Mouse (Mus musculus): ENCODE measurements at regions not wholly inside any gene's neighbourhood (a gene's known extent, or its start where the extent isn't known, plus 50 kb on each side); places are given as distances from the start of the nearest gene placed in this dataset.

DNA sequence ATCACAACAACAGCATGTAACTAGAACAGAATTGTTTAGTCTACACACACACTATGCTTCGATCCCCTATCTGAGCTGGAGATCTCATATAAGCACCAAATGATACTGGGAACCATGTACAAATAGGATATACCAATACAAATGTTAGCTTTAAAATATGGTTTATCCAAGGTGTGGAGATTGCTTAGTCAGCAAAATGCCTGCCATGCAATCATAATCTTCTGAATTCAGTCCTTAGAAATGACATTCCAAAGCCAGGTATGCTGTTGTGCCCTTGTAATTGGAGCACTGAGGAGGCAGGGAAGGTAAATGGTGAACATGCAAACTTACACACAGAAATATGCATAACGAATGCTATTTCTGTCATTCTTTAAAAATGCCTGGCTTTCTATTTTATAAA, 54.0 kb upstream of the Thsd7b start:
- no peak overlapping the region for H3K9ac ChIP-seq (ENCODE audit: low read depth, low read length)
- DNase-seq (ENCODE audit: low spot score) (no peak), ATAC-seq (ENCODE audit: low read depth) (no peak)
- WGBS, result 84% methylated on average over 2 of the region's 2 CpGs
- no peak overlapping the region for H3K4me2 ChIP-seq (ENCODE audit: low read depth, low read length)
- no peaks in the 10 kb centered on the region for H3K27me3 ChIP-seq (replicated peaks; ENCODE audit: control insufficient read depth, insufficient read depth, low read length)
- no peak overlapping the region for H3K27ac ChIP-seq (replicated peaks; ENCODE audit: low read depth, low read length)
- H3K36me3 ChIP-seq (ENCODE audit: control insufficient read depth, insufficient read depth, low read length), result no peaks in the 10 kb centered on the region
- H3K9me3 ChIP-seq (ENCODE audit: control insufficient read depth, low read length), result no peaks in the 10 kb centered on the region
- H3K4me3 ChIP-seq (ENCODE audit: low read depth, low read length), result no peak overlapping the region
- H3K4me1 ChIP-seq (ENCODE audit: control insufficient read depth, insufficient read depth, low read length), result no peaks in the 10 kb centered on the region

- no peaks in the 10 kb centered on the region for H3K9me3 ChIP-seq (ENCODE audit: control insufficient read depth, low read length)
- H3K27me3 ChIP-seq (replicated peaks; ENCODE audit: control insufficient read depth, insufficient read depth, low read length), result no peaks in the 10 kb centered on the region
- H3K9ac ChIP-seq (ENCODE audit: low read depth, low read length), result no peak overlapping the region
- no peaks in the 10 kb centered on the region; the same call in 1 of the 2 replicates for H3K4me1 ChIP-seq (ENCODE audit: control insufficient read depth, insufficient read depth, low read length)
- DNase-seq (ENCODE audit: low spot score) (no peak), ATAC-seq (ENCODE audit: low read depth) (no peak)
- 81% methylated on average over 1 of the region's 1 CpGs for WGBS
- H3K27ac ChIP-seq (replicated peaks; ENCODE audit: low read depth, low read length), result no peak overlapping the region
- no peaks in the 10 kb centered on the region for H3K36me3 ChIP-seq (ENCODE audit: control insufficient read depth, insufficient read depth, low read length)
- H3K4me3 ChIP-seq (ENCODE audit: low read depth, low read length), result no peak overlapping the region
- no peak overlapping the region for H3K4me2 ChIP-seq (ENCODE audit: low read depth, low read length)
Observed at GRCm38 (mm10) chr1:129208806-129209205, 64.3 kb upstream of the Thsd7b start.

DNA sequence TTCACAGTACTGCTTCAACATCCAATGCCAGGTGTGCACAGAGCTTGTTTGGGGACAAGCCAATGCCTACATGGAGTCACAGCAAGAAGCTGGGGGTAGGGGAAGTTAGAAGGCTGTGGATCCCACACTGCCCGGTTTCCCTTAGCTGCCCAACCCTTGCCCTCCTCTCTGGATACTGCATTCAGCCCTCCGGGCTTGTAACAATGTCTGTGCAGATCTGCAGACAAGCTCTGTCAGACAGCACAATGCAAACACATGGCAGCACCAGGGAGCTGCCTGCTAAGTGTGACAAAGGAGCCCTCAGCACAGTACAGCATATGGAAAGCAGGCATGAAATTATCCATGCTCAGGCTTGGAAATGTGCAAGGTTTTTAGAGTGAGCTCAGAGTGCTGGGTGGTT, 64.7 kb upstream of the Thsd7b start:
- 27% methylated on average over 2 of the region's 2 CpGs for WGBS
- Histone ChIP-seq H3K9me3 (ENCODE audit: control insufficient read depth, low read length) (no peaks in the 10 kb centered on the region), H3K36me3 (ENCODE audit: control insufficient read depth, insufficient read depth, low read length) (no peaks in the 10 kb centered on the region), H3K4me1 (ENCODE audit: control insufficient read depth, insufficient read depth, low read length) (no peaks in the 10 kb centered on the region; the same call in 1 of the 2 replicates), H3K4me2 (ENCODE audit: low read depth, low read length) (no peak overlapping the region), H3K9ac (ENCODE audit: low read depth, low read length) (no peak overlapping the region), H3K27me3 (replicated peaks; ENCODE audit: control insufficient read depth, insufficient read depth, low read length) (no peaks in the 10 kb centered on the region), H3K4me3 (ENCODE audit: low read depth, low read length) (no peak overlapping the region), H3K27ac (replicated peaks; ENCODE audit: low read depth, low read length) (0 out of 2 replicates have a peak overlapping the region, but pooled peaks have one; percentile 15)
- ATAC-seq (ENCODE audit: low read depth), result peak; percentile 87
- DNase-seq (ENCODE audit: low spot score), result peak; percentile 81

DNA sequence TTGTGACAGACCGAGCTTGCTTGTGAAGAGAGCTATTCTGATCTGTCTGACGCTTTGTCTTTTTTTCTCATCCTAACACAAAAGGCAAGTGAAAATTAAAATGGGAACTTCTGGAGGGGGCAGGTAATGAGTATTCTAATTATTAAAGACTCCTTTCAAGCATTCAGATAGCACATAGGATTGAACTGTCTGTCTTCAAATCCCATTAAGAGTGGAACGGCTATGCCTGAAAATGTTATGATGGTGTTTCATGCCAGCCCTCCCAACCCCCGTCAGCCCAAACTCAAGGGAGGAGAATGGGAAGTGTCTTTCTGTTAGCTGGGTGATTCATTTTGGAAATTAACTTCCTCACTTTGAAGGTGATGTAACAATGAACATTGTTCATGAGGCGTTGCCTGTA, 65.4 kb upstream of the Thsd7b start:
- H3K9me3 ChIP-seq (ENCODE audit: control insufficient read depth, low read length), result no peaks in the 10 kb centered on the region
- H3K4me1 ChIP-seq (ENCODE audit: control insufficient read depth, insufficient read depth, low read length), result no peaks in the 10 kb centered on the region; the same call in 1 of the 2 replicates
- no peak for ATAC-seq (ENCODE audit: low read depth)
- H3K27me3 ChIP-seq (replicated peaks; ENCODE audit: control insufficient read depth, insufficient read depth, low read length), result no peaks in the 10 kb centered on the region
- no peaks in the 10 kb centered on the region for H3K36me3 ChIP-seq (ENCODE audit: control insufficient read depth, insufficient read depth, low read length)
- H3K4me3 ChIP-seq (ENCODE audit: low read depth, low read length), result no peak overlapping the region
- H3K9ac ChIP-seq (ENCODE audit: low read depth, low read length), result no peak overlapping the region
- 86% methylated on average over 5 of the region's 5 CpGs for WGBS
- no peak for DNase-seq (ENCODE audit: low spot score)
- H3K4me2 ChIP-seq (ENCODE audit: low read depth, low read length), result no peak overlapping the region
- no peak overlapping the region for H3K27ac ChIP-seq (replicated peaks; ENCODE audit: low read depth, low read length)

- no peaks in the 10 kb centered on the region for H3K36me3 ChIP-seq (ENCODE audit: control insufficient read depth, insufficient read depth, low read length)
- H3K4me3 ChIP-seq (ENCODE audit: low read depth, low read length), result no peak overlapping the region
- no peak for ATAC-seq (ENCODE audit: low read depth)
- H3K27ac ChIP-seq (replicated peaks; ENCODE audit: low read depth, low read length), result no peak overlapping the region
- no peaks in the 10 kb centered on the region for H3K4me1 ChIP-seq (ENCODE audit: control insufficient read depth, insufficient read depth, low read length)
- H3K9ac ChIP-seq (ENCODE audit: low read depth, low read length), result no peak overlapping the region
- no peak overlapping the region for H3K4me2 ChIP-seq (ENCODE audit: low read depth, low read length)
- no peaks in the 10 kb centered on the region for H3K9me3 ChIP-seq (ENCODE audit: control insufficient read depth, low read length)
- no peaks in the 10 kb centered on the region for H3K27me3 ChIP-seq (replicated peaks; ENCODE audit: control insufficient read depth, insufficient read depth, low read length)
- 86% methylated on average over 3 of the region's 3 CpGs for WGBS
- DNase-seq (ENCODE audit: low spot score), result no peak
Observed at GRCm38 (mm10) chr1:129180174-129180759, 92.8 kb upstream of the Thsd7b start.

DNA sequence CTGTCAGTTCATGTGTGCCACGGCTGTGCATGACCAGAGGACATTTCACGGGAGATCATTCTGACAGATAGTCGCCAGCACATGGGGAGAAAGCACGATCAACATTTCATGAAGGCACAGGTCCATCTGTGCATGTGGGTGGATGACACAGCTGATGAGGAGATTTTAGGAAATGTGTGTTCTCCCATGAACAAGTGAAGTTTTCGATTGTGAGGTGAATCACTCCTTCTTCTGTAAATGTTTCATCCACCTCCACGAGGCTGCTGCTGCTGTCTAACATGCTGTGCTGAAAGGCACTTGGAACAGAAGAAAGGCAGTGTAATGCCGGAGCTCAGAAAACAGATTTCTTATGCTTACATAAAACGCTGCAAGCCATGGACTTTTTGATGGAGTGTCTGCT, 103.2 kb upstream of the Thsd7b start:
- DNase-seq (ENCODE audit: low spot score) (no peak), ATAC-seq (ENCODE audit: low read depth) (no peak)
- Histone ChIP-seq H3K36me3 (ENCODE audit: control insufficient read depth, insufficient read depth, low read length) (no peaks in the 10 kb centered on the region), H3K27me3 (replicated peaks; ENCODE audit: control insufficient read depth, insufficient read depth, low read length) (no peaks in the 10 kb centered on the region), H3K4me1 (ENCODE audit: control insufficient read depth, insufficient read depth, low read length) (no peaks in the 10 kb centered on the region), H3K4me2 (ENCODE audit: low read depth, low read length) (no peak overlapping the region), H3K9ac (ENCODE audit: low read depth, low read length) (no peak overlapping the region), H3K27ac (replicated peaks; ENCODE audit: low read depth, low read length) (no peak overlapping the region), H3K9me3 (ENCODE audit: control insufficient read depth, low read length) (no peaks in the 10 kb centered on the region), H3K4me3 (ENCODE audit: low read depth, low read length) (no peak overlapping the region)
- 79% methylated on average over 8 of the region's 8 CpGs for WGBS

- H3K4me1 ChIP-seq (ENCODE audit: control insufficient read depth, insufficient read depth, low read length), result peaks cover 3% of the 10 kb centered on the region; the same call in 1 of the 2 replicates
- no peak overlapping the region for H3K9ac ChIP-seq (ENCODE audit: low read depth, low read length)
- H3K9me3 ChIP-seq (ENCODE audit: control insufficient read depth, low read length), result no peaks in the 10 kb centered on the region
- H3K27me3 ChIP-seq (replicated peaks; ENCODE audit: control insufficient read depth, insufficient read depth, low read length), result no peaks in the 10 kb centered on the region
- no peak for ATAC-seq (ENCODE audit: low read depth)
- no peak overlapping the region for H3K4me3 ChIP-seq (ENCODE audit: low read depth, low read length)
- no peak overlapping the region for H3K4me2 ChIP-seq (ENCODE audit: low read depth, low read length)
- H3K36me3 ChIP-seq (ENCODE audit: control insufficient read depth, insufficient read depth, low read length), result no peaks in the 10 kb centered on the region
- WGBS, result 68% methylated on average over 1 of the region's 1 CpGs
- H3K27ac ChIP-seq (replicated peaks; ENCODE audit: low read depth, low read length), result no peak overlapping the region
- DNase-seq (ENCODE audit: low spot score), result peak; percentile 27
Observed at GRCm38 (mm10) chr1:129150643-129151042, 122.5 kb upstream of the Thsd7b start.

DNA sequence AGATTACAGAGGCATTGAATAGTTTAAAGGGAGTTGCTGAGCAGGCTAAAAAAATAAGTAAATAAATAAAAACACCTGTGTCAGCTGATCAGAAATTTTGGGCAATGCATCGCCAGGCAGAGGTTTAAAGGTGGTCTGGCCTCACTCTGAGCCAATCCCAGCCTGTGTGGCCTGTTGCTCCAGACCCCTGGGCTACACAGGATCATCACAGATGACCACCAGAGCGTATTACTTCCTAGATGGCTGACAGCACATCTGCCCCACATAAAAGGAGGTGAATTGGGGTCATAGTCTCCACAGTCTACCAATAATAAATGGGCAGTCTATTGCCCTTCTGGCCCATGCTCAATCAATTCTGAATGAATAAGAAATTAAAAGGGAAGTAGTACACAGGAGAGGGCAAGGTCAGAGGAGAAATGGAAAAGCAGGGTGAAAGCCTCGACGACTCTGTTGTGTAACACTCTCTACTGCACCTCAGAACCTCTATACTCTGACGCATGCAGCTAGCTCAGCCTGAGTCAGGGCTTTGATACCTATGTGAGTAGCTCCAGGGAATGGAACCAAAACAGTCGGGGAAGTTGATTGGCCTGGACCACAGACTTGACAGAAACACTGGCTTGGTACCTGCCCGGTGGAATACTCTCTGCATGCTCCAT, 124.2 kb upstream of the Thsd7b start:
- Histone ChIP-seq H3K9me3 (ENCODE audit: control insufficient read depth, low read length) (no peaks in the 10 kb centered on the region), H3K27ac (replicated peaks; ENCODE audit: low read depth, low read length) (no peak overlapping the region), H3K4me1 (ENCODE audit: control insufficient read depth, insufficient read depth, low read length) (peaks cover 3% of the 10 kb centered on the region; the same call in 1 of the 2 replicates), H3K4me2 (ENCODE audit: low read depth, low read length) (no peak overlapping the region), H3K4me3 (ENCODE audit: low read depth, low read length) (no peak overlapping the region), H3K9ac (ENCODE audit: low read depth, low read length) (no peak overlapping the region), H3K36me3 (ENCODE audit: control insufficient read depth, insufficient read depth, low read length) (no peaks in the 10 kb centered on the region), H3K27me3 (replicated peaks; ENCODE audit: control insufficient read depth, insufficient read depth, low read length) (no peaks in the 10 kb centered on the region)
- no peak for DNase-seq (ENCODE audit: low spot score)
- no peak for ATAC-seq (ENCODE audit: low read depth)
- 66% methylated on average over 7 of the region's 7 CpGs for WGBS
